Mouse (Mus musculus) forebrain, embryonic 12.5 days (tissue): ENCODE results near the gene Tbc1d32. TPM values are rescaled to one million over a fixed set of nuclear protein-coding genes. Genes with fewer than 3 reads are reported as not detected.

Experiments
- ATAC-seq: fragments of 200-750 bp; cut with Nextera tagmentation; 2 replicates; pipeline ENCODE4 v1.8.0; 2017; ENCODE audit warnings: moderate TSS enrichment; ENCODE audit not compliant: low FRiP score
- H3K27ac ChIP-seq: fragments of 300-500 bp; sonication (generic); 2 replicates; pipeline ENCODE4 v1.5.1; 2016; ENCODE audit warnings: mild to moderate bottlenecking
- H3K27me3 ChIP-seq: fragments of 300-500 bp; sonication (generic); 2 replicates; pipeline ENCODE4 v1.6.1; 2016; ENCODE audit warnings: mild to moderate bottlenecking
- H3K36me3 ChIP-seq: fragments of 300-500 bp; sonication (generic); replicated peaks from 2 replicates; pipeline ENCODE4 v1.6.1; 2016; ENCODE audit warnings: mild to moderate bottlenecking
- H3K4me1 ChIP-seq: fragments of 300-500 bp; sonication (generic); 2 replicates; pipeline ENCODE4 v1.6.1; 2016
- H3K4me2 ChIP-seq: fragments of 300-500 bp; sonication (generic); 2 replicates; pipeline ENCODE4 v1.6.1; 2016; ENCODE audit warnings: mild to moderate bottlenecking, moderate library complexity
- H3K4me3 ChIP-seq: fragments of 300-500 bp; sonication (generic); replicated peaks from 2 replicates; pipeline ENCODE4 v1.5.1; 2016; ENCODE audit warnings: mild to moderate bottlenecking
- H3K9ac ChIP-seq: fragments of 300-500 bp; sonication (generic); 2 replicates; pipeline ENCODE4 v1.6.1; 2016; ENCODE audit warnings: mild to moderate bottlenecking
- H3K9me3 ChIP-seq: fragments of 300-500 bp; sonication (generic); 2 replicates; pipeline ENCODE4 v1.6.1; 2016
- WGBS: fragments of 180-500 bp; shearing (Covaris S2); methylation state at CpG from one replicate; pipeline ENCODE4 v1.1.7; 2016; 5-methylcytosine and 5-hydroxymethylcytosine counted together
- polyA plus RNA-seq: library from polyadenylated mRNA; unstranded; fragments of >200 nt; fragmentation: Nextera tagmentation; extraction: Ambion mirVana; gene quantifications from 2 replicates; pipeline ENCODE4 v1.2.1, GENCODE M21; 2016

Gene Tbc1d32
- polyA plus RNA-seq, 1 experiment from 2014 or later, result 5.0 TPM

DNA sequence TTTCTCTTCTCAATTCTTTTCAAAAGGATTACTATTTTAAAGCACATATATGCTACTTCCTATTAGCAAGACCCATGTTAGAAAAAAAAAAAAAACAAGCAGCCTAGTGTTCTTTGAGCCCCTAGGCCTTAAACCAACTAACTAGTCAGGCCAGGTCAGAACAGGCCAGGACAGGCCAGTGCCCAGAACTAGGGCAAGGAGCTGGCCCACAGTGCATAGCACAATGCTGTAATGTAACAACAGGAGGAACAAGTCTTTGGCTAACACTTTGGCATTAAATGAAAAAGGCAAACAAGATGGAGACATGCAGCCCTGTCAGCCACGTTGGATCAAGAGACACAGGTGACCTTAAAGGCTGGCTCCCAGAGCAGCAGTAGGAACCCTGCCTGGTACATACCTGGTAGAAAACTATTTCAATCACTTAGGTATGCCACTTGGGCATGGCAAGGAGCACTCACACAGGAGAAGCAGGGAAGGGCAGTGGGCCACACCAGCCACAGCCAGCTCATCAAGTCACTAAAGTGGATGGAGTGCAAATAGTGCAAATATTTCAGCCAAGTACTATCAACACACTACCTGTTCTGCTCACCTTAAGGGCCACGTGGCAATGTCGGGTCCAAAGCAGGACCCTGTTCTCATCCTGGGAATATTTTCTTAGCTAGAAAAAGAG is 128.7 kb downstream of the Tbc1d32 start:
- H3K9ac ChIP-seq, result no peak overlapping the region
- no peaks in the 10 kb centered on the region for H3K27me3 ChIP-seq
- no peaks in the 10 kb centered on the region for H3K4me1 ChIP-seq
- H3K36me3 ChIP-seq, result no peaks in the 10 kb centered on the region
- H3K9me3 ChIP-seq, result no peaks in the 10 kb centered on the region
- WGBS, result 86% methylated on average over 3 of the region's 3 CpGs
- H3K4me3 ChIP-seq, result no peak overlapping the region
- no peak overlapping the region for H3K27ac ChIP-seq
- no peak for ATAC-seq
- H3K4me2 ChIP-seq, result no peak overlapping the region

GRCm38 (mm10) chr10:56099126-56099525 is 129.4 kb downstream of the Tbc1d32 start:
- Histone ChIP-seq H3K4me3 (no peak overlapping the region), H3K27ac (no peak overlapping the region), H3K36me3 (no peaks in the 10 kb centered on the region), H3K9ac (no peak overlapping the region), H3K4me2 (no peak overlapping the region), H3K4me1 (no peaks in the 10 kb centered on the region), H3K9me3 (no peaks in the 10 kb centered on the region), H3K27me3 (no peaks in the 10 kb centered on the region)
- 95% methylated on average over 3 of the region's 3 CpGs for WGBS
- ATAC-seq, result no peak

- no peak overlapping the region for H3K4me2 ChIP-seq
- H3K4me1 ChIP-seq, result no peaks in the 10 kb centered on the region
- H3K27ac ChIP-seq, result no peak overlapping the region
- no peak overlapping the region for H3K9ac ChIP-seq
- H3K4me3 ChIP-seq, result no peak overlapping the region
- no peaks in the 10 kb centered on the region for H3K9me3 ChIP-seq
- ATAC-seq, result 0 out of 2 replicates have a peak, but pooled peaks have one; percentile 30
- no peaks in the 10 kb centered on the region for H3K36me3 ChIP-seq
- H3K27me3 ChIP-seq, result no peaks in the 10 kb centered on the region
These were observed 131.7 kb downstream of the Tbc1d32 start for GRCm38 (mm10) chr10:56096757-56097156.

DNA sequence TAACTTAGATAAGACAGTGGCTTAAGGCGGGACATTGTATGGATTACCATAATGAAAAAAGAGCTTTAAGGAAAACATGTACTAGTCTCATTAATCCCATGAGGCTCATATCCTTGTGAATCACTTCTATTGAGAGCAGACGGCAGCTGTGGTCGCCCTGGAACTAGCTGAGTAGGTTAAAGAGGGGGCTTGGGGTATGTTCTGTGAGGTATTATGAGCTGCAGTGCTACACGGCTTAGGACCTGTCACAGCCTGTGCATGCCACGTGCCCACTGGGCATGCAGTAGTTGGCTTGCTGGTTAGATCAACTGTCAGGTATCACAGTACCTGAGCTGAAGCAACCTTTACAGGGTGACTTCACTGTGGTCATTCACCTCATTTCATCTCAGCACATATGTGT is 133.9 kb downstream of the Tbc1d32 start:
- 87% methylated on average over 5 of the region's 5 CpGs for WGBS
- ATAC-seq, result no peak
- H3K27ac ChIP-seq, result no peak overlapping the region

DNA sequence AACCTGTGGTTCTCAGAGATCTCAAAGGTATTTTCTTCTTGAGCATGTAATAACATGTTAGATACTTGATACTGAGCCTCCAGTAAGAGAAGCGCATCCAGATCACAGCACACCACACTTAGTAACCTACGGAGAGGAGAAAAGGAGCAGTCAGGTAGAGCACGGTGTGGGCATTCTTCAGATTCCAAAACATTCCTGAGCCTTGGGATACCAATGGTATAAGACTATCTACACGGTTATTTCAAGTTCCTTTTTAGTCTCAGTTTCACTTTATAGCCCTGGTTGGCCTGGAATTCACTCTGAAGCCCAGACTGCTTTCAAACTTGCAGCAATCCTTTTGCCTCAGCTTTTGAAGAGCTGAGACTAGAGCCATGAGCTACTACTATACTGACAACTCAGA is 138.8 kb downstream of the Tbc1d32 start:
- Histone ChIP-seq H3K9me3 (no peaks in the 10 kb centered on the region), H3K36me3 (no peaks in the 10 kb centered on the region), H3K4me1 (no peaks in the 10 kb centered on the region), H3K27me3 (no peaks in the 10 kb centered on the region), H3K4me2 (no peak overlapping the region), H3K9ac (no peak overlapping the region), H3K4me3 (no peak overlapping the region), H3K27ac (no peak overlapping the region)
- ATAC-seq, result no peak
- WGBS, result 77% methylated on average over 4 of the region's 4 CpGs

More for the DNA sequence above, 133.9 kb downstream of the Tbc1d32 start:
- Histone ChIP-seq H3K9ac (no peak overlapping the region), H3K9me3 (no peaks in the 10 kb centered on the region), H3K4me3 (no peak overlapping the region), H3K27me3 (no peaks in the 10 kb centered on the region), H3K4me2 (no peak overlapping the region), H3K4me1 (no peaks in the 10 kb centered on the region), H3K36me3 (no peaks in the 10 kb centered on the region)

DNA sequence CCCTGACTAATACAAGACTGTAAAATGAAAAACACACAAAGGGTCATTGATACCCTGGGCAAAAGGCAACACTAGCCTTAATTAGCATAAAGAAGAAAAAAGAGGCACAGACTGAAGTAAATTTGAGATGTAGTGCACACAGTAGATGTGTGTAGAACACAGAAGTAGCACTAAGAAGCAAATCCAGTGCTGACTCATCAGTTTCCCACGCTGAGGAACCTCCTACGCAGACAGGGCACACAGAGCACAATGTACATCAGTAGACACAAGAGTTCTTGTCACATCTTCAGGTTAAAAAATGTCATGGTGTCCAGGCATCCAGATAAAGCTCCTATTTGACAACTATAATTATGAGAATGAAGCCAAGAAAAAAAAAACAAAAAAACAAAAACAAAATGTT is 165.7 kb downstream of the Tbc1d32 start:
- no peak for ATAC-seq
- Histone ChIP-seq H3K4me2 (no peak overlapping the region), H3K36me3 (no peaks in the 10 kb centered on the region), H3K27ac (no peak overlapping the region), H3K27me3 (no peaks in the 10 kb centered on the region), H3K4me1 (peaks cover 5% of the 10 kb centered on the region; the same call in 1 of the 2 replicates), H3K9ac (no peak overlapping the region), H3K9me3 (no peaks in the 10 kb centered on the region), H3K4me3 (no peak overlapping the region)
- 88% methylated on average over 2 of the region's 2 CpGs for WGBS

DNA sequence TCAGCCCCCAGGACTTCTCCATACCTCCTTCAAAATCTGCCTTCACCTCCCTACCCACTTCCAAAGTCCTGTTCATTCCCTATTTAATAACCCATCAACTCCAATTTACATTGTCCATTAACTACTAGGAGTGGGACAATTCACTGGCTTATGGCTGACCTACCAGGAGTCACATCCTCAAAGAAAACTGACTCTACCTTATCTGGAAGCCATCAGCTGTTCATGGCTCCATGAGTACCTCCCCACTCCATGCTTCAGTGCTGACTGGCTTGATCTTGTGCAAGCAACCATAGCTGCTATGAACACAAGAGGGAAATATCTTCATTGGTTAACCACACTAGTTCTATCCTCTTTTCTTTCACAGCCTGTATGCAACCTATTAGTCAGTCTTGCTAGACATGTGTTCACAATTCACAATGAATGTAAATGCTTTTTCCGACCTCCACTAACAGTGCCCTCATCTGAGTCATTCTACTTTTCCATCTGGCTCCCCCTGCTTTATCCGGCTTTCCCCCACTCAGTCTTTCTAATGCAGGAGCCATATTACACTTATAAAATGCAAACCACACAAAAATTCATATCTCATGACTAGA is 167.2 kb downstream of the Tbc1d32 start:
- no peaks in the 10 kb centered on the region for H3K9me3 ChIP-seq
- WGBS, result 84% methylated on average over 2 of the region's 2 CpGs
- no peak for ATAC-seq
- H3K27ac ChIP-seq, result no peak overlapping the region
- H3K36me3 ChIP-seq, result no peaks in the 10 kb centered on the region
- H3K4me3 ChIP-seq, result no peak overlapping the region
- no peak overlapping the region for H3K9ac ChIP-seq
- H3K4me1 ChIP-seq, result peaks cover 5% of the 10 kb centered on the region; the same call in 1 of the 2 replicates
- H3K4me2 ChIP-seq, result no peak overlapping the region
- H3K27me3 ChIP-seq, result no peaks in the 10 kb centered on the region

DNA sequence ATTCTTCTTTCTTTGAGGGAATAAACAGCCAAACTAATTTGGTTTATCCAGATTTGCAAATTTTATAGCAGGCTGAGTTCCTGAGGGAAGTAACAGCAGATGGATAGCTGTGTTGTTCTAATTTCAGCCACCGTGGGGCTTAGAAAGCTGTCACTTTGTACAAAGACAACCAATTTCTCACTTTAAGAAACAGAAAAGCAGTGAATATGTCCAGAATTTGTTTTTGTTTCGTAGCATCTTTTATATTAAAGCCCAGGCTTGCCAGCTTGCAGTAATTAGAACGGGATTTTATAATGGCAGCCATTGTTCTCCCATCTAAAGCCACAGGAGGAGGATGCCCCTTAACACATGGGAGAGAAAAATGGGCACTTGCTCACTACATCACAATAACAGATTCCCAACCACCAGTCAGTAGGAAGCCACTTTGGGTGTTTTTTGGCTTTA is 169.5 kb downstream of the Tbc1d32 start:
- peak; percentile 79; the same call in 1 of the 2 replicates for ATAC-seq
- Histone ChIP-seq H3K9me3 (no peaks in the 10 kb centered on the region), H3K36me3 (no peaks in the 10 kb centered on the region), H3K27me3 (no peaks in the 10 kb centered on the region), H3K4me2 (no peak overlapping the region), H3K27ac (peak overlapping the region; percentile 61), H3K4me1 (peaks cover 5% of the 10 kb centered on the region; the same call in 1 of the 2 replicates), H3K9ac (no peak overlapping the region), H3K4me3 (no peak overlapping the region)
- 17% methylated on average over 3 of the region's 3 CpGs for WGBS

- no peak for ATAC-seq
- Histone ChIP-seq H3K9me3 (no peaks in the 10 kb centered on the region), H3K36me3 (no peaks in the 10 kb centered on the region), H3K4me3 (no peak overlapping the region), H3K27me3 (no peaks in the 10 kb centered on the region), H3K4me2 (no peak overlapping the region), H3K27ac (no peak overlapping the region), H3K9ac (no peak overlapping the region), H3K4me1 (no peaks in the 10 kb centered on the region)
These were observed 203.1 kb downstream of the Tbc1d32 start for GRCm38 (mm10) chr10:56025400-56025799.

DNA sequence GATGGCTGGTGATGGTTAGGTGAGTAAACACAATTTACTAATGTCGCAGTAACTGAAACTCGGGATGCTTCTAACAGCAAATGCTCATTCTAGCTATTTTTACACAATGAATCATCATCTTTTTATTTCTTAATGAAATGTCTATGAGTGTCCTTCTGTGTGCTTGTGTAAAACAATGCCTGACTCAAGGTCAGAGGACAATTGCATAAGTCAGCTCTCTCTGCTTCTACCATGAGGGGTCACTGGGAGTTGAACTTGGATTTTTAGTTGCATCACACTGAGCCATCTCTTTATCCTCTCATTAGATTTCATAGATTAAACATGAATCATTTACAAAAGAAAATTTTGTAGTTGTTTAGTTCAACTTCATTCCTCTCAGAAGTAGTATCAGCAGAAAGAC is 203.9 kb downstream of the Tbc1d32 start:
- Histone ChIP-seq H3K4me3 (no peak overlapping the region), H3K4me1 (no peaks in the 10 kb centered on the region), H3K27ac (no peak overlapping the region), H3K36me3 (no peaks in the 10 kb centered on the region), H3K4me2 (no peak overlapping the region), H3K27me3 (no peaks in the 10 kb centered on the region), H3K9ac (no peak overlapping the region), H3K9me3 (no peaks in the 10 kb centered on the region)
- WGBS, result 91% methylated on average over 2 of the region's 2 CpGs
- ATAC-seq, result no peak

DNA sequence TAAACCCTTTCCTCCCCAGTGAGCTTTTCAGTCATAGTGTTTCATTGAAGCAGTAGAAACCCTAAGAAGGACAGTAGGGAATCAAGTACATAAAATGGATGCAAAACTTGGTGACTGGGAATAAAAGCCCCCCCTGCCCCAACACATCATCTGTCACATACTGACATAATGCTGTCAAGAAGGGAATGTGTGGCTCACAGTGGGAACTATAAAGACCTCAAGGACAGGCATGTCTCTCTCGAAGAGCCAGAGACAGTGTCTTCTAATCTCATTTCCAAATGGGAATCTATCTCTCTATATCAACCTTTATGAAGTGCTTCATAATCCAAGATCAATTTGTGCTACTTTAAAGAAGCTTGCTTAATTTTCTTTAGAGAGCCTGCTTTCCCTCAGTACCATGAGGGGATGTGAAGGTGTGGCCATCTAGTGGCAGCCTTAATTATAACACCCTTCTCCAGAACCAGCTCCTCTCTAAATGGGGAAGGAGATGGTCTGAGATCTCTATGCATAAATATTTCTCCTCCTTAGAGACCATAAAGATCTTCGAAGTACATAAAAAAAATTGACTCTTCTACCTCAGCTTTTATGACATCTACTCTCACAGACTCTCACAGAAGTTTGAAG is 248.5 kb downstream of the Tbc1d32 start:
- WGBS, result 40% methylated on average over 2 of the region's 2 CpGs
- H3K9ac ChIP-seq, result no peak overlapping the region
- no peaks in the 10 kb centered on the region for H3K9me3 ChIP-seq
- H3K4me1 ChIP-seq, result no peaks in the 10 kb centered on the region
- no peak overlapping the region for H3K27ac ChIP-seq
- ATAC-seq, result peak; percentile 86
- H3K4me2 ChIP-seq, result no peak overlapping the region
- no peaks in the 10 kb centered on the region for H3K27me3 ChIP-seq
- no peak overlapping the region for H3K4me3 ChIP-seq
- H3K36me3 ChIP-seq, result no peaks in the 10 kb centered on the region

DNA sequence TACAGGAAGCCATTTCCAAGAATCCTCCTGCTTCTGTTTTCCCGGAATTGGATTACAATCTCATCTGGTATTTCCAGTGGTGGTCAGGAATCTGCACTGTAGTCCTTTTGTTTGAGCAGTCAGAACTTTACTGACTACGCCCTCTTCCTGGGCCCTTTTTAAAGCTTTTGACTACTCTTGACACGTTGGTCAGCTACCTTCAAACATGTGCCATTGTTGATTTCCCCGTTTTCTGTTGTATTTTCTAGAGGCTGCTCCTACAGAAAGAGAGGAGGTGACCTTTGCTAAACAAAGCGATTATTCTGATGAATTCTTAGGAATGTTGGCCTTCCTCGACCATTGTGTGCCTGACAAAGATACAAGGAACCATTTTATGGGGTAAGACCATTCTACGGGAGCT is 250.5 kb downstream of the Tbc1d32 start:
- 73% methylated on average over 7 of the region's 7 CpGs for WGBS
- no peaks in the 10 kb centered on the region for H3K27me3 ChIP-seq
- no peaks in the 10 kb centered on the region for H3K4me1 ChIP-seq
- H3K4me2 ChIP-seq, result no peak overlapping the region
- H3K9ac ChIP-seq, result no peak overlapping the region
- H3K36me3 ChIP-seq, result no peaks in the 10 kb centered on the region
- H3K27ac ChIP-seq, result no peak overlapping the region
- no peak for ATAC-seq
- no peak overlapping the region for H3K4me3 ChIP-seq
- no peaks in the 10 kb centered on the region for H3K9me3 ChIP-seq
